In the genomic region with DNA sequence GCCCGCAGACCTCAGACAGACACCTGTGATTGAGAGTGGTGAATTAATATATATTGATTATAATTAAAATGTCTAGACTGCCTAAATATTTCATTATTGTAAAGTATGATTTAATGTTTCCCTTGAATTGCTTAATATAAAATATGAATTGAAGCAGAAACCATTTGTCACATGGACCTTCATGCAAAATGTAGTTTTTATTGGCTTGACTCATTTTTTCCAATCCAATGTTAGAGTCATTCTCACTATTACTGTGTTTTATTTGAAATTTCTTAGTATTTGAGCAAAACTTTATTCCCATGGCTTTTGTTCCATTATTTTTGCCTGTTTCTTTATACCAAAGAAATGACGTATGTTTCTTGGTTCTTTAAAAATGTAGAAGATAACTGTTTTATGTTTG, we compare ENCODE assay signal across 31 mouse cellular contexts.
"Had no signal": no experiment of that assay in that cellular context is flagged by ENCODE, and none has a peak within 500 bp of the region (broad histone marks: within the 10 kb centered on the region; RNA-seq: fewer than 3 reads in every experiment).

No protein-coding gene starts in this region.

- H3K27ac ChIP-seq: heart, embryonic 10.5 days; heart, embryonic 13.5 days; heart, embryonic 15.5 days; hindbrain, embryonic 10.5 days; hindbrain, embryonic 12.5 days; hindbrain, embryonic 14.5 days; hindbrain, embryonic 15.5 days; hindbrain, postnatal 0 days; intestine, embryonic 15.5 days; kidney, embryonic 15.5 days; kidney, postnatal 0 days; left cerebral cortex, adult 2 months had no signal

- H3K4me1 ChIP-seq: heart, embryonic 10.5 days; heart, embryonic 15.5 days; hindbrain, embryonic 10.5 days; hindbrain, embryonic 15.5 days; intestine, embryonic 15.5 days; kidney, embryonic 15.5 days had no signal

- H3K4me2 ChIP-seq: heart, embryonic 11.5 days; heart, embryonic 12.5 days; heart, embryonic 13.5 days; heart, embryonic 15.5 days; hindbrain, embryonic 12.5 days; hindbrain, embryonic 13.5 days; hindbrain, embryonic 14.5 days; hindbrain, embryonic 15.5 days; intestine, embryonic 15.5 days; kidney, embryonic 15.5 days had no signal

- H3K27me3 ChIP-seq: heart, embryonic 12.5 days; heart, embryonic 13.5 days; heart, embryonic 15.5 days; hindbrain, embryonic 12.5 days; hindbrain, embryonic 13.5 days; hindbrain, embryonic 15.5 days; intestine, embryonic 15.5 days; kidney, embryonic 15.5 days had no signal

- H3K9me3 ChIP-seq: heart, embryonic 10.5 days; heart, embryonic 12.5 days; heart, embryonic 13.5 days; heart, embryonic 15.5 days; hindbrain, embryonic 10.5 days; hindbrain, embryonic 12.5 days; hindbrain, embryonic 13.5 days; hindbrain, embryonic 15.5 days; intestine, embryonic 15.5 days; kidney, embryonic 15.5 days had no signal

- DNase-seq: heart, postnatal 10 days; heart, postnatal 14 days; heart, postnatal 36 days; heart, postnatal 4 days; kidney, adult 11 months; kidney, adult 18-20 months; kidney, adult 2 months; kidney, adult 8-10 months; kidney, adult 9 months; kidney, postnatal 10 days; kidney, postnatal 14 days; kidney, postnatal 25 days; kidney, postnatal 36 days; kidney, postnatal 4 days; layer of hippocampus, adult 9-11 months; layer of hippocampus, postnatal 36 days had no signal

- H3K4me3 ChIP-seq: heart, embryonic 10.5 days; heart, embryonic 12.5 days; heart, embryonic 13.5 days; heart, embryonic 15.5 days; hindbrain, embryonic 10.5 days; hindbrain, embryonic 12.5 days; hindbrain, embryonic 13.5 days; hindbrain, embryonic 15.5 days; intestine, embryonic 15.5 days; kidney, embryonic 15.5 days; left cerebral cortex, adult 2 months had no signal

- H3K9ac ChIP-seq: heart, embryonic 12.5 days; heart, embryonic 13.5 days; heart, embryonic 15.5 days; hindbrain, embryonic 12.5 days; hindbrain, embryonic 13.5 days; hindbrain, embryonic 14.5 days; hindbrain, embryonic 15.5 days; intestine, embryonic 15.5 days; kidney, embryonic 15.5 days had no signal

- H3K36me3 ChIP-seq: heart, embryonic 10.5 days; heart, embryonic 12.5 days; heart, embryonic 13.5 days; heart, embryonic 15.5 days; hindbrain, embryonic 10.5 days; hindbrain, embryonic 12.5 days; hindbrain, embryonic 13.5 days; hindbrain, embryonic 15.5 days; intestine, embryonic 15.5 days; kidney, embryonic 15.5 days had no signal
